Mouse (Mus musculus) thymus, adult 2 months (tissue): Measurements from ENCODE around the gene Adra1d.

Experiments
- CTCF ChIP-seq: fragments of 200-500 bp; IDR thresholded peaks from 2 replicates; pipeline ENCODE4 v1.5.1; 2012; ENCODE audit warnings: mild to moderate bottlenecking, control low read depth, low read length, moderate library complexity, borderline replicate concordance; ENCODE audit not compliant: control insufficient read depth, poor library complexity, insufficient read depth; ENCODE audit errors: extremely low read depth
- POLR2A ChIP-seq: fragments of 200-500 bp; IDR thresholded peaks from 2 replicates; pipeline ENCODE4 v1.6.1; 2012; ENCODE audit warnings: mild to moderate bottlenecking, low read length, control low read depth, moderate library complexity; ENCODE audit not compliant: control insufficient read depth, poor library complexity, insufficient read depth; ENCODE audit errors: extremely low read depth

DNA sequence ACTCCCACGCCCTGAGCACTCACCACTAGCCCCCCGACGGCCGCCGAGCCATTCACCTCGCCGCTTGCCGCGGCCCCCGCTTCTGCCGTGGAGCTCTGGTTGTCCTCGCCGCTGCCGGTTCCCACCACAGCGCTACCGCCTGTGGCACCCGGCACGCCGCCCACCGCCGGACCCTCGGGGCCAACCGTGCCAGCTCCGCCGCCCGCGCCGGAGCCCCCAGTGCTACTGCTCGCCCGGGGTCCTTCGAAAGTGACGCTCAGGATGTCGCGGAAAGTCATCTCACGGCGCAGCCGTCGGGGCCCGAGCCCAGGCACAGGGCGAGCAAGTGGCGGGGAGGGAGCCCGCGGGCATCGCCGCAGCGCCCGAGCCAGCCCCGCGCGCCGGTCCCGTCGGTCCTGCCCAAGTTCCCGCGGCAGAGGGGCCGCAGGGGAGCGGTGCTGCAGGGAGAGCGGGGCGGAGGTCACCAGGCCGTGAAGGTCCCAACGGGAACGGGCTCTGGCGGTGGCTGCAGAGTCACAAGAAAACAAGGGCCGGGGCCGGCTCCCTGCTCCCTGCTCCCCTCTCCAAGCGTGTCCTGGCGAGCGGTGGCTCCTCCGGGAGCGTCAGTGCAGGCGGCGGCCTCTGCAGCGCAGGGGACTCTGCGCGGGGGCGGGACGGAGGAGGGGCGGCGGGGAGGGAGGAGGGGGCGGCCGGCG is at the start of gene Adra1d:
- no peak for TF ChIP-seq CTCF
- no peak for TF ChIP-seq POLR2A
